Mouse (Mus musculus) C2C12 (cell line): ENCODE measurements around the gene Rpusd3. TPM values are rescaled to one million over a fixed set of nuclear protein-coding genes. Genes with fewer than 3 reads are reported as not detected.

Experiments used
- H3K27me3 ChIP-seq: one replicate; pipeline ENCODE4 v1.6.1; 2011; ENCODE audit not compliant: control insufficient read depth, insufficient read depth, insufficient read length
- H3K36me3 ChIP-seq: one replicate; pipeline ENCODE4 v1.6.1; 2011; ENCODE audit not compliant: control insufficient read depth, insufficient read depth
- H3K4me3 ChIP-seq: one replicate; pipeline ENCODE4 v1.5.1; 2011; ENCODE audit warnings: mild to moderate bottlenecking, control low read depth; ENCODE audit not compliant: poor library complexity, insufficient read depth, severe bottlenecking
- H3K79me2 ChIP-seq: one replicate; pipeline ENCODE4 v1.6.1; 2011; ENCODE audit not compliant: control insufficient read depth, insufficient read depth
- H3K79me3 ChIP-seq: one replicate; pipeline ENCODE4 v1.6.1; 2011; ENCODE audit warnings: low read depth, control low read depth
- H3ac ChIP-seq: one replicate; pipeline ENCODE3; 2011; ENCODE audit warnings: low read depth; ENCODE audit not compliant: control insufficient read depth, insufficient read length
- CEBPB ChIP-seq: IDR thresholded peaks from one replicate; pipeline ENCODE4 v1.6.1; 2011; ENCODE audit warnings: low read depth, mild to moderate bottlenecking, control low read depth, moderate library complexity
- CTCF ChIP-seq: IDR thresholded peaks from one replicate; pipeline ENCODE4 v1.5.1; 2011; ENCODE audit not compliant: control insufficient read depth, insufficient read depth, insufficient read length
- FOSL1 ChIP-seq: IDR thresholded peaks from one replicate; pipeline ENCODE4 v1.8.0; 2011; ENCODE audit warnings: mild to moderate bottlenecking, low read length; ENCODE audit not compliant: poor library complexity, insufficient read depth, severe bottlenecking
- MAX ChIP-seq: IDR thresholded peaks from one replicate; pipeline ENCODE4 v1.6.1; 2011; ENCODE audit warnings: mild to moderate bottlenecking, control low read depth
- MYOD1 ChIP-seq: IDR thresholded peaks from one replicate; pipeline ENCODE4 v1.6.1; 2011; ENCODE audit warnings: low read depth; ENCODE audit not compliant: control insufficient read depth, insufficient read length
- MYOG ChIP-seq: IDR thresholded peaks from one replicate; pipeline ENCODE4 v1.6.1; 2011; ENCODE audit not compliant: control insufficient read depth, insufficient read length; ENCODE audit errors: extremely low read depth
- USF1 ChIP-seq: IDR thresholded peaks from one replicate; pipeline ENCODE4 v1.6.1; 2011; ENCODE audit warnings: low read depth, mild to moderate bottlenecking, control low read depth, moderate library complexity
- polyA plus RNA-seq: library from polyadenylated mRNA; unstranded; fragments of >200 nt; fragmentation: generic; extraction: Trizol; gene quantifications from one replicate; pipeline ENCODE4 v1.2.1, GENCODE M21; 2012; ENCODE audit warnings: missing spikeins

Rpusd3 gene
- polyA plus RNA-seq, 1 experiment, result 8.8 TPM

GRCm38 (mm10) chr6:113384351-113384927 is 34.7 kb downstream of the Rpusd3 start:
- Histone ChIP-seq H3ac (no peak overlapping the region), H3K79me2 (peaks cover 42% of the 10 kb centered on the region), H3K27me3 (no peaks in the 10 kb centered on the region), H3K79me3 (peaks cover 32% of the 10 kb centered on the region), H3K36me3 (peaks cover 98% of the 10 kb centered on the region), H3K4me3 (no peak overlapping the region)
- TF ChIP-seq FOSL1 (no peak), MYOD1 (no peak), MAX (no peak), CEBPB (no peak)

- Histone ChIP-seq H3K79me3 (peaks cover 45% of the 10 kb centered on the region), H3ac (no peak overlapping the region), H3K79me2 (peaks cover 57% of the 10 kb centered on the region), H3K36me3 (peaks cover 64% of the 10 kb centered on the region), H3K4me3 (no peak overlapping the region), H3K27me3 (no peaks in the 10 kb centered on the region)
- TF ChIP-seq USF1 (no peak), CEBPB (no peak), MAX (no peak), FOSL1 (no peak), CTCF (no peak), MYOD1 (no peak), MYOG (no peak)
Measured at GRCm38 (mm10) chr6:113380480-113380879, 38.7 kb downstream of the Rpusd3 start.

- peaks cover 55% of the 10 kb centered on the region for H3K36me3 ChIP-seq
- TF ChIP-seq MYOD1 (no peak), MAX (no peak), USF1 (no peak), MYOG (no peak), CEBPB (no peak), FOSL1 (no peak), CTCF (no peak)
- H3K27me3 ChIP-seq, result no peaks in the 10 kb centered on the region
- peak overlapping the region; percentile 100 for H3K4me3 ChIP-seq
- H3K79me2 ChIP-seq, result peaks cover 57% of the 10 kb centered on the region
- H3K79me3 ChIP-seq, result peaks cover 41% of the 10 kb centered on the region
- peak overlapping the region; percentile 21 for H3ac ChIP-seq
Measured at GRCm38 (mm10) chr6:113379246-113379645, 39.9 kb downstream of the Rpusd3 start.

GRCm38 (mm10) chr6:113377496-113378385 is 41.4 kb downstream of the Rpusd3 start, which contains the start of the genes Tada3 and Arpc4:
Tada3 (minus strand) TSS chr6:113377883.
Arpc4 (plus strand) TSS chr6:113378115.
- TF ChIP-seq FOSL1 (no peak), USF1 (no peak), MYOG (no peak), CEBPB (no peak), CTCF (no peak), MYOD1 (no peak), MAX (no peak)
- H3K79me2 ChIP-seq, result peaks cover 49% of the 10 kb centered on the region
- peak within 1 kb of the TSS; percentile 100 for H3K4me3 ChIP-seq
- H3K36me3 ChIP-seq, result peaks cover 47% of the 10 kb centered on the region
- H3K27me3 ChIP-seq, result no peaks in the 10 kb centered on the region
- peaks cover 41% of the 10 kb centered on the region for H3K79me3 ChIP-seq
- peak within 1 kb of the TSS; percentile 94 for H3ac ChIP-seq

GRCm38 (mm10) chr6:113377172-113377495 is 42.0 kb downstream of the Rpusd3 start:
- Histone ChIP-seq H3K79me3 (peaks cover 40% of the 10 kb centered on the region), H3K36me3 (peaks cover 41% of the 10 kb centered on the region), H3K4me3 (peak overlapping the region; percentile 100), H3ac (peak overlapping the region; percentile 49), H3K79me2 (peaks cover 43% of the 10 kb centered on the region), H3K27me3 (no peaks in the 10 kb centered on the region)
- TF ChIP-seq CTCF, result no peak
- no peak for TF ChIP-seq USF1
- TF ChIP-seq MAX, result no peak
- no peak for TF ChIP-seq FOSL1
- TF ChIP-seq MYOD1, result no peak

- Histone ChIP-seq H3K27me3 (no peaks in the 10 kb centered on the region), H3K36me3 (peaks cover 26% of the 10 kb centered on the region), H3K4me3 (no peak overlapping the region), H3K79me3 (peaks cover 5% of the 10 kb centered on the region), H3K79me2 (peaks cover 6% of the 10 kb centered on the region), H3ac (no peak overlapping the region)
- no peak for TF ChIP-seq MYOD1
- TF ChIP-seq MAX, result no peak
- TF ChIP-seq USF1, result no peak
- TF ChIP-seq MYOG, result no peak
- TF ChIP-seq CEBPB, result no peak
- TF ChIP-seq CTCF, result no peak
- TF ChIP-seq FOSL1, result no peak
Measured at GRCm38 (mm10) chr6:113373491-113373890, 45.6 kb downstream of the Rpusd3 start.
